Mouse (Mus musculus) CH12.LX (cell line): Measurements from ENCODE around the gene Prmt8. TPM values are rescaled to one million over a fixed set of nuclear protein-coding genes. Genes with fewer than 3 reads are reported as not detected.

Source experiments
- DNase-seq: peaks from one replicate; pipeline ENCODE4 v3.0.0-alpha.2; 2013; ENCODE audit errors: extremely low read depth
- H3K27ac ChIP-seq: 2 replicates; pipeline ENCODE4 v1.5.1; 2012; ENCODE audit warnings: low read depth, mild to moderate bottlenecking, control low read depth, moderate library complexity; ENCODE audit not compliant: insufficient read depth
- H3K27me3 ChIP-seq: replicated peaks from 2 replicates; pipeline ENCODE3; 2012; ENCODE audit warnings: inconsistent platforms
- H3K36me3 ChIP-seq, 2 experiments: replicated peaks in 1 of 2; 2 replicates each; pipeline versions ENCODE3 to v1.6.1; 2012; ENCODE audit warnings: inconsistent platforms in 1 of 2, low read length in 1 of 2, mild to moderate bottlenecking in 1 of 2, mixed read lengths in 1 of 2, moderate library complexity in 1 of 2; ENCODE audit not compliant: control insufficient read depth in 1 of 2, insufficient read depth in 1 of 2
- H3K4me1 ChIP-seq, 2 experiments: 2 replicates each; pipeline ENCODE4 v1.6.1; 2012; ENCODE audit warnings: inconsistent platforms in 1 of 2, moderate library complexity in 1 of 2; ENCODE audit not compliant: insufficient read depth in 2 of 2, control insufficient read depth in 1 of 2
- H3K4me2 ChIP-seq: 2 replicates; pipeline ENCODE4 v1.6.1; 2012; ENCODE audit warnings: low read depth, mild to moderate bottlenecking, control low read depth; ENCODE audit not compliant: poor library complexity, insufficient read depth, severe bottlenecking
- H3K4me3 ChIP-seq, 3 experiments: fragments of 150-350 bp in 1 of 3; sonication (generic) in 1 of 3; replicated peaks in 1 of 3; 2 replicates each; pipeline versions ENCODE3 to v1.5.1; 2011 to 2012; ENCODE audit warnings: low read depth in 2 of 3, low read length in 2 of 3, mild to moderate bottlenecking in 2 of 3, moderate library complexity in 2 of 3, control low read depth in 1 of 3, improper control_type of control experiment in 1 of 3, inconsistent platforms in 1 of 3, mixed read lengths in 1 of 3; ENCODE audit not compliant: poor library complexity in 1 of 3
- H3K79me2 ChIP-seq: replicated peaks from 2 replicates; pipeline ENCODE4 v1.6.1; 2012; ENCODE audit warnings: mild to moderate bottlenecking, moderate library complexity; ENCODE audit not compliant: control insufficient read depth, poor library complexity, insufficient read depth, severe bottlenecking; ENCODE audit errors: extremely low read depth
- H3K9ac ChIP-seq: 2 replicates; pipeline ENCODE4 v1.6.1; 2012; ENCODE audit warnings: low read depth, mild to moderate bottlenecking, control low read depth, moderate library complexity; ENCODE audit not compliant: insufficient read depth
- H3K9me3 ChIP-seq: replicated peaks from 2 replicates; pipeline ENCODE3; 2012; ENCODE audit warnings: low read length, inconsistent platforms, mixed read lengths
- CHD1 ChIP-seq: IDR thresholded peaks from 2 replicates; pipeline ENCODE4 v1.6.1; 2012; ENCODE audit warnings: low read depth, low read length, improper control_type of control experiment, inconsistent platforms
- CTCF ChIP-seq, 2 experiments: IDR thresholded peaks in 1 of 2; conservative IDR thresholded peaks in 1 of 2; 2 replicates each; pipeline ENCODE4 v1.5.1; 2011 to 2012; ENCODE audit warnings: low read depth in 2 of 2, low read length in 2 of 2, improper control_type of control experiment in 1 of 2, inconsistent platforms in 1 of 2, mild to moderate bottlenecking in 1 of 2, moderate library complexity in 1 of 2
- E2F4 ChIP-seq: IDR thresholded peaks from 2 replicates; pipeline ENCODE4 v1.6.1; 2011; ENCODE audit warnings: low read depth, low read length, improper control_type of control experiment; ENCODE audit not compliant: insufficient replicate concordance
- EP300 ChIP-seq: IDR thresholded peaks from 2 replicates; pipeline ENCODE4 v1.6.1; 2011; ENCODE audit warnings: low read length, improper control_type of control experiment
- ETS1 ChIP-seq: conservative IDR thresholded peaks from 2 replicates; pipeline ENCODE4 v1.6.1; 2012; ENCODE audit warnings: low read depth, mild to moderate bottlenecking, inconsistent platforms, low read length, improper control_type of control experiment, moderate library complexity
- GABPA ChIP-seq: IDR thresholded peaks from 2 replicates; pipeline ENCODE4 v1.6.1; 2012; ENCODE audit warnings: low read depth, low read length, improper control_type of control experiment, inconsistent platforms; ENCODE audit not compliant: insufficient replicate concordance
- JUN ChIP-seq: IDR thresholded peaks from 2 replicates; pipeline ENCODE4 v1.6.1; 2011; ENCODE audit warnings: low read depth, mild to moderate bottlenecking, low read length, improper control_type of control experiment, moderate library complexity; ENCODE audit not compliant: insufficient read depth
- MAX ChIP-seq: IDR thresholded peaks from 2 replicates; pipeline ENCODE4 v1.6.1; 2011; ENCODE audit warnings: low read length, improper control_type of control experiment
- MAZ ChIP-seq: IDR thresholded peaks from 2 replicates; pipeline ENCODE4 v1.6.1; 2012; ENCODE audit warnings: low read depth, mild to moderate bottlenecking, inconsistent platforms, low read length, improper control_type of control experiment, moderate library complexity
- MXI1 ChIP-seq: IDR thresholded peaks from 2 replicates; pipeline ENCODE4 v1.6.1; 2011; ENCODE audit warnings: mild to moderate bottlenecking, low read depth, low read length, improper control_type of control experiment
- NRF1 ChIP-seq: IDR thresholded peaks from 2 replicates; pipeline ENCODE4 v1.6.1; 2014; ENCODE audit warnings: low read depth, mild to moderate bottlenecking, inconsistent platforms, low read length, improper control_type of control experiment, moderate library complexity
- PAX5 ChIP-seq: IDR thresholded peaks from 2 replicates; pipeline ENCODE4 v1.6.1; 2012; ENCODE audit warnings: low read length, inconsistent platforms, mixed read lengths
- POLR2AphosphoS2 ChIP-seq: IDR thresholded peaks from 2 replicates; pipeline ENCODE4 v1.6.1; 2011; ENCODE audit warnings: low read depth, low read length, improper control_type of control experiment
- RCOR1 ChIP-seq: conservative IDR thresholded peaks from 2 replicates; pipeline ENCODE4 v1.6.1; 2012; ENCODE audit warnings: low read depth, mild to moderate bottlenecking, inconsistent platforms, low read length, improper control_type of control experiment
- SMC3 ChIP-seq: IDR thresholded peaks from 2 replicates; pipeline ENCODE4 v1.6.1; 2011; ENCODE audit warnings: low read depth, low read length, improper control_type of control experiment
- TCF12 ChIP-seq: IDR thresholded peaks from 2 replicates; pipeline ENCODE4 v1.6.1; 2014; ENCODE audit warnings: low read depth, mild to moderate bottlenecking, inconsistent platforms, low read length, improper control_type of control experiment
- USF1 ChIP-seq: IDR thresholded peaks from 2 replicates; pipeline ENCODE4 v1.6.1; 2014; ENCODE audit warnings: low read depth, mild to moderate bottlenecking, inconsistent platforms, low read length, improper control_type of control experiment
- USF2 ChIP-seq: conservative IDR thresholded peaks from 2 replicates; pipeline ENCODE4 v1.6.1; 2011; ENCODE audit warnings: low read depth, low read length, improper control_type of control experiment
- ZKSCAN1 ChIP-seq: IDR thresholded peaks from 2 replicates; pipeline ENCODE4 v1.6.1; 2012; ENCODE audit warnings: low read depth, inconsistent platforms, low read length, improper control_type of control experiment, borderline replicate concordance
- ZNF384 ChIP-seq: IDR thresholded peaks from 2 replicates; pipeline ENCODE4 v1.6.1; 2012; ENCODE audit warnings: low read depth, low read length, improper control_type of control experiment, inconsistent platforms
- dilution Hi-C: fragments of 300-500 bp; cut with MboI; formaldehyde crosslinking; loops from 2 replicates; pipeline ENCODE4 v1.14.3; 2020; ENCODE audit warnings: low sequenced_read_pairs; ENCODE audit not compliant: extremely low pct_unique_long_range_greater_than_20kb, extremely low pct_ligation_motif_present
- in situ Hi-C: fragments of 300-500 bp; cut with MboI; formaldehyde crosslinking; loops from 3 replicates; pipeline ENCODE4 v1.14.3; 2019; ENCODE audit warnings: low sequenced_read_pairs, low pct_ligation_motif_present, low pct_unique_long_range_greater_than_20kb, mixed read lengths
- polyA plus RNA-seq: library from polyadenylated mRNA; unstranded; fragments of >175 nt; gene quantifications from 2 replicates; pipeline ENCODE4 v1.2.1, GENCODE M21; 2012; ENCODE audit warnings: low read depth; ENCODE audit not compliant: insufficient read length
- total RNA-seq, 2 experiments: library from RNA; depleted of rRNA; stranded (reverse); fragments of 300-350 nt in 1 of 2; fragments of >200 nt in 1 of 2; gene quantifications; 2 replicates each; pipeline ENCODE4 v1.2.3; 2012 to 2014

Prmt8 gene
- total and polyA plus RNA-seq, 3 experiments = not detected

DNA sequence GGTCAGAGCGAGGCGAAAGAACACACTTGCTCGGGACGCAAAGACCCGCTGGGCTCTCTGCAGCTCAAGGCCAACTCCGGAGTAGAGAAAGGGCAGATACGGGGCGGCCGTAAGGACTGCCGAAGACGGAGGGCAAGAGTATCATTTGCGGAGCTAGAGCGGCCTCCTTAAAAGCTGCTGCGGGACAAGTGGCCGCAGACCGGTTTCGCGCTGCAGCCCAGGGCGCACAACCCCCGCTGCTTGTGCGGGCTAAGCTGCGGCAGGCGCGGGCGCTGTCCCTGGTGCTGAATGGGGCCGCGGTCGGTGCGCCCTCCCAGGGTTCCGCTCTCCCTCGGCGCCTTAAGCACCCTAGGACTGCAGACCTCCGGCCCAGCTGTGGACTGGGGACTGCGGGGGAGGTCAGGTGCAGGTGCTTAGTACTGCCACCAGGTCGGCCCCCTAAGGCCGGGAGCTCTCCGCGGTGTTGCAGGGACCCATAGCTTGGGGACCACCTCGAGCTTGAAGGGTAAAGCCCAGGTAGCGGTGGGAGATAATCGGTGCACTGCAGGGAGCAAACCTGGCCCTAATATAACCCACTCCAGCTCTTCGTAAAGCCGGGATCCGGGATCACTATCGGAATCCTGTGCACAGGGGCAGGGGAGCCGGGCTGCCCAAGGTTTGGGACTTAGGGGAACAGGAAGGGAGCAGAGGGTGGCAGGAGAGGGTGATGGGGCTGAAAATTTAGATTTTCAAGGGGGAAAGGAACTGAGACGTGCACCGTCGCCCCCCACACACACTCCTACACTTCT lies 1.4 kb downstream of the Prmt8 start:
- peaks cover 51% of the 10 kb centered on the region for H3K27me3 ChIP-seq
- no peak for DNase-seq
- H3K9ac ChIP-seq = no peak overlapping the region
- H3K9me3 ChIP-seq = peaks cover 17% of the 10 kb centered on the region
- H3K4me2 ChIP-seq = no peak overlapping the region
- no peaks in the 10 kb centered on the region for H3K4me1 ChIP-seq
- no peaks in the 10 kb centered on the region for H3K79me2 ChIP-seq
- no peak overlapping the region for H3K27ac ChIP-seq
- TF ChIP-seq MAZ = no peak
- TF ChIP-seq EP300 = no peak
- TF ChIP-seq NRF1 = no peak
- no peak for TF ChIP-seq POLR2AphosphoS2
- no peak for TF ChIP-seq E2F4
- no peak for TF ChIP-seq ZKSCAN1
- TF ChIP-seq USF1 = no peak
- TF ChIP-seq ETS1 = no peak
- no peak for TF ChIP-seq MXI1
- no peak for TF ChIP-seq TCF12
- TF ChIP-seq SMC3 = no peak
- no peak for TF ChIP-seq MAX
- TF ChIP-seq GABPA = no peak
- no peak for TF ChIP-seq RCOR1
- TF ChIP-seq USF2 = no peak
- no peak for TF ChIP-seq CTCF (conservative IDR thresholded peaks at IDR 0.05 in 1 of 2, IDR thresholded peaks at IDR 0.05 in 1 of 2; ENCODE audit: low read depth in 2 of 2, low read length in 2 of 2)
- TF ChIP-seq CHD1 = no peak
- TF ChIP-seq, all 38 proteins: peak for 0
- no peaks in the 10 kb centered on the region for H3K36me3 ChIP-seq
- H3K4me3 ChIP-seq = no peak overlapping the region
- dilution Hi-C loops = no loop called here
- in situ Hi-C loops = no loop called here

DNA sequence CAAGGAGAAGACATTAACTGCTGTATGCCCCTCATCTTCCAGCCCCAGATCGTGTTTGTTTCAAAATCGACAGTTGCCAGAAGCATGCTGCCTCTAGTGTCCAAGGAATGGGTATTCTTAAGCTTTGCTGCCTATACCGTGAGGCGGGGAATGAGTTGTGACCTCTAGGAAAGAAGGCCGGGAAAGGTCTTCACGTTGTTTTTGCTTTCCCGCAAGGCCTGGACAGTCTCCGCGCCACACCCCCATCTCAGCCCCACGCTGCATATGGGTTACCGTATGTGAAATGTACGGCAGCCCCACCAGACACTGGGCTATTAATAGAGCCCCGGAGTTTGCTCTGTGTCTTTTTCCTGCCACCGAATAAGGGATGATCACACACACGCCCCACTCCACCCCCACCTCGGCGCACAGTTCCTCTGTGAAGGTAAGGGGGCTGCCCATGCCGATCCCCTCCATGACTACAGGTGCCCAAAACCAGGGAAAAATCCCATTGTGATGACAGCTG lies 2.0 kb downstream of the Prmt8 start:
- Histone ChIP-seq H3K27me3 (peaks cover 53% of the 10 kb centered on the region), H3K4me2 (no peak overlapping the region), H3K4me1 (no peaks in the 10 kb centered on the region), H3K36me3 (no peaks in the 10 kb centered on the region), H3K9me3 (peaks cover 17% of the 10 kb centered on the region), H3K9ac (no peak overlapping the region), H3K79me2 (no peaks in the 10 kb centered on the region), H3K27ac (no peak overlapping the region), H3K4me3 (no peak overlapping the region)
- no peak for DNase-seq
- dilution Hi-C loops (no loop called here), in situ Hi-C loops (no loop called here)
- TF ChIP-seq EP300 (no peak), NRF1 (no peak), ZKSCAN1 (no peak), MAX (no peak), USF1 (no peak), PAX5 (no peak), JUN (no peak), ZNF384 (no peak), GABPA (no peak)
